Mouse (Mus musculus): Measurements from ENCODE around the gene Ugt1a10.

The Ugt1a10 gene

DNA sequence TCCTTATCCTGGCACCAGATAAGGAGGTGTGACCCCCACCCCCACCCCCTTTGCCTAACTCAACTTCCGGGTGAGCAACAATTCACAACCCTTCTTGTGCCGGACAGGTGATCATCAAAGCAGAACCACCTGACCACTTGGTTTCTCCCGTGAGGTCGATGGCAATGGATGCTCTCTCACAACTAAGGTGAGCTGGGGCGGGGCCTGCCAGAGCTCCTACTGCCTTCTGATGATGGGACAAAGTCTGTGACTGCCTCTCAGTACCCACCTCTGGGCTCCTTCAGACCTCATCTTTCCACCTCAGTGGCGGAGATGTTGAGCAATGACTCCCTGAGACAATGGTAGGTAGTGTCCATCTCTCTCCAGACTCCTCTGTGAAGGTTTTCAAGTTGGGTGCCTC, 190.7 kb downstream of the Ugt1a10 start:
- in situ Hi-C loops (cut with MboI; ENCODE audit: unreplicated experiment in 2 of 2): no loop called here

DNA sequence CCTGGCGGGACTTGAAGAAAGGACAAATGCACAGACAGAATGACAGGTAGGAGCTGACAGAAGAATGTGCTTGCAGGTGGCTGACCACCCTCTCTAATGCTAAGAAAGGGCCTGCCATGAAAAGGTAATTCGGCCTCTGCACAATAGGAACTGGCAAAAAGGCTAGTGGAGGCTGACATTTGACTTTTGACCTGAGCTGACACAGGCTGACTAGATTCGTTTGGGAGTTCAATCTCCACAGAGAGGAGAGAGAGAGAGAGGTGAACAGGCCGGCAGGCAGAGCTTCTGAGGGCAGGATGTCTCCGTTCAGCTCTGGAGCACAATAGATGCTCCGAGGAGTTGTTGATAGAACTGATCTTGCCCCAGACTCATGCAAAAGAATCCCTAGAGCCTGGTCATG, 191.2 kb downstream of the Ugt1a10 start:
- in situ Hi-C loops (cut with MboI; ENCODE audit: unreplicated experiment in 2 of 2): no loop called here

GRCm38 (mm10) chr1:88247660-88248059, 192.5 kb downstream of the Ugt1a10 start:
- in situ Hi-C loops (cut with MboI; ENCODE audit: unreplicated experiment in 2 of 2): no loop called here

DNA sequence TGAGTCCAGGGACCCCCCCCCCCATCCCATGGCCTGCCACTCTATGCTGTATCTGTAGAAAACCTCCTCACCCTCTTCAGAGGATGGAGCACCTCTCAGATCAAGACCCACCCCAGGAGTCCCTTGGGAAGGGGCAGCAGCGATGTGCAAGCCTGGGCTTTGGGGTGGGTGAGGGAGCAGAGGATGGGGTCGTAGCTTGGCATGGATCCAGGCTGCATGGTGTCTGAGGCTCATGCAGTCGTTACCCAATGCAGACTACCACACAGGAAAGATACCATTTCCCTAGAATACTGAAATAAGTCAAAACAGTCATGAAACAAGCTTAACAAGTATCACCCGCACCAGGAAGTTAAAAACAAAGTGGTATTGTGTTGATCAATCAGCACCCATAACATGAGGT, 193.5 kb downstream of the Ugt1a10 start:
- in situ Hi-C loops (cut with MboI; ENCODE audit: unreplicated experiment in 2 of 2): no loop called here

- in situ Hi-C loops (cut with MboI; ENCODE audit: unreplicated experiment in 2 of 2): no loop called here
Observed at GRCm38 (mm10) chr1:88249596-88249995, 194.4 kb downstream of the Ugt1a10 start.

GRCm38 (mm10) chr1:88250023-88250422, 194.8 kb downstream of the Ugt1a10 start:
- in situ Hi-C loops (cut with MboI; ENCODE audit: unreplicated experiment in 2 of 2): no loop called here

- in situ Hi-C loops (cut with MboI; ENCODE audit: unreplicated experiment in 2 of 2): no loop called here
Observed at GRCm38 (mm10) chr1:88253106-88253505, 197.9 kb downstream of the Ugt1a10 start.

GRCm38 (mm10) chr1:88253540-88253939, 198.4 kb downstream of the Ugt1a10 start:
- in situ Hi-C loops (cut with MboI; ENCODE audit: unreplicated experiment in 2 of 2): no loop called here

GRCm38 (mm10) chr1:88254793-88255465, 199.7 kb downstream of the Ugt1a10 start:
- in situ Hi-C loops (cut with MboI; ENCODE audit: unreplicated experiment in 2 of 2): no loop called here

GRCm38 (mm10) chr1:88255466-88255857, 200.3 kb downstream of the Ugt1a10 start:
- in situ Hi-C loops (cut with MboI; ENCODE audit: unreplicated experiment in 2 of 2): no loop called here

DNA sequence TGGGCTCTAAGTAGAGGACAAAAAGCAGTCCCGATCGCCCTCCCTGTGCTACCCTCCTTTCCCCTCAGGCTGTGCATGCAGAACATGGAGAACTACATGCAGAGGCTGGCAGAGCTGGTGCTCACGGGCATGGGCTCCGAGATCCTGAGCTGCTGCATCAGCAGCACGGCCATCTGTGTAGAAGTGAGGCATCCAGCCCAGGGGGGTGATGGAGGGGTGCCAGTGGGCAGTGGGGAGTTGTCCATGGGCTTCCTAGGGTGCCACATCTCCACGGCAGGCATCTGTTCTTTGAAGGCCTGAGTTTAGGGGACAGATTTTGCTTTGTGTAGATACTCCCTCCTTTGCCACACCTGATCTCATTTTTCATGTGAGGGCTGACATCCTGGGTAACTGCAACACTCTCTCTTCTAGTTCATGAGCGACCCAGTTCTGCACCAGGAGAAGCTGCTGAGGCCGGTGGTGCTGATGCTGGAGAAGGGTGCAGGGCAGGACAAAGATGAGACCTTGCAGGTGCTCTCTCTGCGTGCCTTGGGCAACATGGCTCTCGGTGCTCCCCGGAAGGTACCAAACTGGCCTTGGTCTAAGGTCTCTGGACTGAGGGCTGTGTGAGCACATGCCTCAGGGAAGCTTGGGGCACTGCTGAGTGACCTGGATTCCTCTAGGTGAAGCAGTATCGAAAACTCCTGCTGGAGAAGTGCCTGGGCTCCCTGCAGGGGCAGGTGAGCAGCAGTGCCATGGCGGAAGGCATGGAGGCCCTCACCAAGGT, 201.0 kb downstream of the Ugt1a10 start:
- in situ Hi-C loops (cut with MboI; ENCODE audit: unreplicated experiment in 2 of 2): no loop called here

DNA sequence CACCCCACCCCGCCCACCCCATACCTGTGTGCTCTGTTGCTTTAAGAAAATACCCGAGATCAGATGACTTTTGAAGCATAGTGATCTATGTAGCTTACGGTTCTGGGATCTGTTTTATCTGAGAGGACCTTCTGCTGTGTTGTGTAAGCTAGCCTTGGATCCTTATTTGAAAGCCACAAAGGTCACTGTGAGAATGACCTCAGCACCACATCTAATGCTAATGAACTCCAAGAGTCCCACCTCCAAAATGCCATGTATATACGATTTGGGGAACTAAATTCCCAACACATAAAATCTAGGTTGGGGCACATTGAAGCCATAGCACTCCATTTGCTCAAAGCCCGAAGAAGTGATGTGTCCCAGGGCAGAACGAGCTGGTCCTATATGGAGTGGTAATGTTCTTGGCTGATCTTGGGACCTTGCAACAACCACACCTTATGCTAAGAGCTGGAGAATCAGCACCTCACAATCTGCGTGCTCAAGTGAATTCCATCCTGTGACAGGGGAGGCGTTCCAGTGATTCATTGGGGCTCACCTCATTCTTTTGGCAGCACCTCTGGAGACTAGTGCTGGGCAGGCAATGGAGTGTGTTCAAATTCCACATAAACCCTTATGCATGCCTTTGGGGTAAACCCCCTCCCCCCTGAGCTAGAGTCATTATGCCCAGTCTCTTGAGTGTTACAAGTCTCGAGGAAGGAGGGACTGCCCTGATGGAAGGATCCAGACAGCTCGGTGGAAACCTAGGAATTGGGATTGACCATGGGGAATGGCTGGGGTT, 201.9 kb downstream of the Ugt1a10 start:
- in situ Hi-C loops (cut with MboI; ENCODE audit: unreplicated experiment in 2 of 2): no loop called here

DNA sequence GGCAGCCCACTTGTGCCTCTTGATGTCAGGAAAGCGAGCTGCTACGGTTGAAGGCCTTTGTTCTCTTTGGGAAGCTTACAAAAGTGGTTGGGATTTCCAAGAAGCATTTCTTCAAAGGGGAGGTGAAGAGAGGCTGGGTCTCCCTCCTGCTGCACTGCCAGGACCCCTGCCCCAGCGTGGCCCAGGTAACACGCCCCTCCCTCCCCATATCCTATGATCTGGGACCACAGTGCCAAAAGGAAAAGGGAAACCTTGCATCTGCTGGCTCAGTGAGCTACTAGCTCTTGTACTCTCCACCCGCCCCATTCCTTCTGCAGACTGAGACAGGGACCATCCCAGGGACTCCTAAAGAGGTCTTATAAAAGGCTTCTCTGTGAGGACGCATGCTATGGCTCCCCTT, 202.5 kb downstream of the Ugt1a10 start:
- in situ Hi-C loops (cut with MboI; ENCODE audit: unreplicated experiment in 2 of 2): no loop called here

DNA sequence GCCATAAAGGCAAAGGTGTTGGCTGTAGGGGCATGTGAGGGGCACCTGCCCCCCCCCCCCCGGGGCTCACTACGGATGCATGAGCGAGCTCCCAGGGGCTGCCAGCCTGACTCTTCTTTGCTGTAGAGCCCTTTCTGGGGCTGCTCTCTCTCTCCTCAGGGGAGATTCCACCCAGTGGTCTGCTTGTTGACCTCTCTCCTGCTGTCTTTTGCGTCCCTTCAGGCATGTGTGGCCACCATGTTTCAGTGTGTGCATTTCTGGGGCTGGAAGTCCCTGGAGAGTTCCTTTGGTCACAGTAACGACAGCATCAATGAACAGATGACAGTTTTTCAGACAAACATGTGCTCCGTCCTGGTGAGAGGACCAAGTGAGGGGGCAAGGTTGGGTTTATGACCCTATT, 203.2 kb downstream of the Ugt1a10 start:
- in situ Hi-C loops (cut with MboI; ENCODE audit: unreplicated experiment in 2 of 2): no loop called here

DNA sequence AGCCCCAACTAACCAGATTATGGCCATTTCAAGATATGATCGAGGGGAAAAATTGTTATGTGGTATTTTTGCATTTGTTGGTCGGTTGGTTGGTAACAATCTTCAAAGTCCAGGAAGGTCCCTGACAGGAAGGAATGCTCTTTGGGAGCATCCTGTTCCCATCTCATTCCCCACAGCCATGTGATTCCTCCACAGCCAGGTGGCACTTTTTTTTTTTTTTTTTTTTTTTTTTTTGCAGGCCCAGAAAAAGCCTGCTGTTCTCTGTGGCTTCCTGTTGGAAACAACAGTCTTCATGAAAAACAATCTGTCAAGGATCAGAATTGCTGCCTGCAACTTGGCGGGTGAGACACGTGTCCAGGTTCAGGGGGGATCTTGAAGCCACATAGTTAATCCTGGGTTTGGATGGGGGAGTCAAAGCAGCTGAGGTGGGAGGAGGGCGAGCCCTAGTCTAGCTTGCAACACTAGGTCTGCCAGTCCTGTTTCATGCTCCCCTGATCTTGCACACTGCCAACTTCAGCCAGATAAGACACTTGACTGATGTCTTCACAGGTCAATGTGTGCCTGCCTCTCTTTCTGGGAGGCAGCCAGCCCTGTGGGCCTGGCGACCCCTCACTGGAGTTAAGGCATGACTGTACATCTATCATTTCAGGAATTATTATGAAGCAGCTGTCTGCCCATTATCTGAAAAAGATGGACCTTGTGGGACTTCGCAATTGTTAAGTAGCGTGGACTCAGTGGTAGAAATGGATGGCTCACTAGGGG, 203.9 kb downstream of the Ugt1a10 start:
- in situ Hi-C loops (cut with MboI; ENCODE audit: unreplicated experiment in 2 of 2): no loop called here

- in situ Hi-C loops (cut with MboI; ENCODE audit: unreplicated experiment in 2 of 2): no loop called here
Observed at GRCm38 (mm10) chr1:88259643-88260024, 204.4 kb downstream of the Ugt1a10 start.

DNA sequence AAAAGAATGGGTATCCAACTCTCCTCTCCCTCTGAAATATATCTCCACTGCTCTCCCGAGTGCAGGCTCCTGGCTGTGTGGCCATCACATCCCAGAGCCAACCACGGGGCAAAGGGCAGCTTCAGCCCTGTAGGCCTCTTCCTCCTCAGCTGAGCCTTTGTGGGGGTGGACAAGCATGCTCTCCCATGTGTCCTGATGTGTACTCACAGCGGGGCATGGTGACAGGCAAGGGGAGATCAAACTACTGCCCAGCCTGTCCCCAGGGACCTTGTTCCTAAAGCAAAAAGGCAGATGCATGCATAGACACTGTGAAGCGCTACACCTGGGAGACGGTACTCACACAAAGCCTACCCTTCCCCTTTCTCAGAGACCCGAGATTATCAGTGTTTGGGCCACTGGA, 204.9 kb downstream of the Ugt1a10 start:
- in situ Hi-C loops (cut with MboI; ENCODE audit: unreplicated experiment in 2 of 2): no loop called here

GRCm38 (mm10) chr1:88260604-88261377, 205.6 kb downstream of the Ugt1a10 start:
- in situ Hi-C loops (cut with MboI; ENCODE audit: unreplicated experiment in 2 of 2): no loop called here

- in situ Hi-C loops (cut with MboI; ENCODE audit: unreplicated experiment in 2 of 2): no loop called here
Observed at GRCm38 (mm10) chr1:88261706-88262105, 206.5 kb downstream of the Ugt1a10 start.

DNA sequence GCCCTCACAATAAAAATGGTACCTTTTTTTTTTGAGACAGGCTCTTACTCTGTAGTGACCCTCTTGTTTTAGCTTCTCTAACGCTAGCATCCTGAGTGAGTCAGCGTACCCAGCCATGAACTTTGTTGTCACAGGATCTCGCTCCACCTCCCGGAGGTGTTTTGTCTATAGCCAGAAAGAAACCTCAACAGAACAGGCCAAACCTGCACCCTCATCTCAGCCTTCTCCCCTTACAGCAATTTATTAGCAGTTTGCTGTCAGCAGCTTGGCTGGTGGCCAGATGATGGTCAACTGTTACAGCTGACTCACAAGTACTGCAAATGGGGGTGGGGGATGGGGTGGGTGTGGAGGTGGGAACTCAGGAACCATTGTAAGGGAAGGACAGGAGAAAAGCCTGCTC, 207.1 kb downstream of the Ugt1a10 start:
- in situ Hi-C loops (cut with MboI; ENCODE audit: unreplicated experiment in 2 of 2): no loop called here
